Mouse (Mus musculus): ENCODE measurements around the gene Casc1. TPM values are rescaled to one million over a fixed set of nuclear protein-coding genes. Genes with fewer than 3 reads are reported as not detected.

The Casc1 gene
- polyA plus RNA-seq, 1 experiment: 1.1 TPM

DNA sequence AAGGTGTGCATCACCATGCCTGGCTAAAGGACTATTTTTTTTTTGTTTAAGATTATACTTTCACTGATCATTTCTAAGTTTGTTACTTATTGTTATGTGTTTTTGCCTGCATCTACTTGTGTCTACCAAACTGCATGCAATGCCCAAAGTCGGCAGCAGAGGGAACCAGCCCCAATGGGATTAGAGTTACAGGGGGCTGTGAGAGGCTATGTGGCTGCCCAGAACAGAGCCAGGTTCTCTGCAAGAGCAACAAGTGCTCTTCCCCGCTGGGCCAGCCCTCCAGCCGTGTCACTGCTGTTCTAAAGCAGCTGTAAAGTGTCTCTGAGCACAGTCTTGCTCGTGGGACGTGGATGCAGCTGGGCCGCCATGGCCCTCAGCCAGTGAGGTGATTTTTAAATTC is 31.1 kb downstream of the Casc1 start:
- Histone ChIP-seq H3K4me3 (ENCODE audit: insufficient read depth, low read length) (no peak overlapping the region), H3K4me1 (ENCODE audit: control insufficient read depth, insufficient read depth, low read length) (no peaks in the 10 kb centered on the region), H3K27ac (ENCODE audit: insufficient read depth, low read length) (no peak overlapping the region)
- TF ChIP-seq CTCF (IDR thresholded peaks at IDR 0.05; ENCODE audit: borderline replicate concordance, insufficient read depth, low read length) (peak; percentile 33; the same call in 1 of the 2 replicates), POLR2A (IDR thresholded peaks at IDR 0.05; ENCODE audit: low read depth, low read length) (no peak)

DNA sequence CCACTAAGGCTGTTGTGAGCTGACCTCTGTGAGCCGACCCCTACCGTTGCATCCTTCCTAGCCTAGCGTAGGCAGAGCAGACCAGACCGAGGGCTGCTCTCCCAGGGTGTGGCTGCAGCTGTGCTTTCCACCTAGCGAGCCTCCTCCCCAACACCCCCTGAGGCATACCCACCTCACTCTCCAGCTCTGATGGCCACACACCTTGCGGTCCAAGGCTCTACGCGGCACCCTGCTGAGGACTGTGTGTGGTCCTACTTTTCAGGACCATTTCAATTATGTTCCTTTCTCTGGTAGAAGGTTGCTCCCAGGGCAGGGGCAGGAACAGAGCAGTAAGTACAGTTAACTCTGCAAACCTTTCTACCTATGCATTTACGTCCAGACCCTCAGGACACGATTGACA is 34.3 kb downstream of the Casc1 start:
- Histone ChIP-seq H3K4me3 (ENCODE audit: insufficient read depth, low read length) (no peak overlapping the region), H3K4me1 (ENCODE audit: control insufficient read depth, insufficient read depth, low read length) (peaks cover 6% of the 10 kb centered on the region; the same call in 1 of the 2 replicates), H3K27ac (ENCODE audit: insufficient read depth, low read length) (no peak overlapping the region)
- TF ChIP-seq POLR2A (IDR thresholded peaks at IDR 0.05; ENCODE audit: low read depth, low read length): no peak
- TF ChIP-seq CTCF (IDR thresholded peaks at IDR 0.05; ENCODE audit: borderline replicate concordance, insufficient read depth, low read length): no peak

DNA sequence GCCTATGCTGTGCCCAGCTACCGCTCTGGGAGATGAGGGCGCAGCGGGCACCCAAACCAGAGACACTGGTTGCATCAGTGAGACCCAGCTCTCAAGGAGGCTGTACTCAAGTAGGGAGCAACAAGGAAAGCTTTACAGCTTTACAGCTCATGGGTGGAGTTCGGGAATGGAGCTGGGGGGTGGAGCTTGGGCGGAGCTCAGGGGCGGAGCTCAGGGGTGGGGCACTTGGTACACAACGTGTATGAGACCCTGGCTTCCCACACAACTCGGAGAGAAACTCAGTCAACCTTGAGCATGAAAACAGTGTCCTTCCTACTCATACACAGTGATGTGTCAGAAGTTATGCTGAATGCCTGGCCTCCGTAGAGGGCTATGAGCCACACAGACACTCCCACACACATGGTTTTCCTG is 35.2 kb downstream of the Casc1 start:
- H3K4me3 ChIP-seq (ENCODE audit: insufficient read depth, low read length): no peak overlapping the region
- peaks cover 6% of the 10 kb centered on the region; the same call in 1 of the 2 replicates for H3K4me1 ChIP-seq (ENCODE audit: control insufficient read depth, insufficient read depth, low read length)
- H3K27ac ChIP-seq (ENCODE audit: insufficient read depth, low read length): no peak overlapping the region
- TF ChIP-seq POLR2A (IDR thresholded peaks at IDR 0.05; ENCODE audit: low read depth, low read length) (no peak), CTCF (IDR thresholded peaks at IDR 0.05; ENCODE audit: borderline replicate concordance, insufficient read depth, low read length) (no peak)

DNA sequence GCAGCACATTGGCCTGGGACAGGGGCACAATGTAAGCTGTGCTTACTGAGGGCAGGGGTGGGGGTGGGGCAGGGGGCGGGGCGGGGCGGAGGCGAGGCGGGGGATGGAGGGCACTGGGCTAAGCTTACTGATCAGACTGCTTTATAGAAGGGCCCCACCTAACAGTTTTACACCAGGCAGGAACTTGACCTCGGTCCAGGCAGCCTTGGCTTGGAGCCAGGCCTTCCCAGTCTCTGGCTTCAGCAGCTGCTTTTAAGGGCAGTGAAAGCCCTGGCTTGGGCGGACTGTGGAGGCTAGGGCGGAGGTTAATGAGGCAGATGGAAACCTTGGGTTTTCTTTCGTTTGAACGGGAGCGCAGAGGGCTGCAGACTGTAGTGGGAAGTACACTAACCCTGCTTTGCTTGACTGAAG is 37.0 kb downstream of the Casc1 start:
- H3K27ac ChIP-seq (ENCODE audit: insufficient read depth, low read length): no peak overlapping the region
- H3K4me3 ChIP-seq (ENCODE audit: insufficient read depth, low read length): no peak overlapping the region
- TF ChIP-seq CTCF (IDR thresholded peaks at IDR 0.05; ENCODE audit: borderline replicate concordance, insufficient read depth, low read length) (no peak), POLR2A (IDR thresholded peaks at IDR 0.05; ENCODE audit: low read depth, low read length) (no peak)
- H3K4me1 ChIP-seq (ENCODE audit: control insufficient read depth, insufficient read depth, low read length): peaks cover 6% of the 10 kb centered on the region; the same call in 1 of the 2 replicates

DNA sequence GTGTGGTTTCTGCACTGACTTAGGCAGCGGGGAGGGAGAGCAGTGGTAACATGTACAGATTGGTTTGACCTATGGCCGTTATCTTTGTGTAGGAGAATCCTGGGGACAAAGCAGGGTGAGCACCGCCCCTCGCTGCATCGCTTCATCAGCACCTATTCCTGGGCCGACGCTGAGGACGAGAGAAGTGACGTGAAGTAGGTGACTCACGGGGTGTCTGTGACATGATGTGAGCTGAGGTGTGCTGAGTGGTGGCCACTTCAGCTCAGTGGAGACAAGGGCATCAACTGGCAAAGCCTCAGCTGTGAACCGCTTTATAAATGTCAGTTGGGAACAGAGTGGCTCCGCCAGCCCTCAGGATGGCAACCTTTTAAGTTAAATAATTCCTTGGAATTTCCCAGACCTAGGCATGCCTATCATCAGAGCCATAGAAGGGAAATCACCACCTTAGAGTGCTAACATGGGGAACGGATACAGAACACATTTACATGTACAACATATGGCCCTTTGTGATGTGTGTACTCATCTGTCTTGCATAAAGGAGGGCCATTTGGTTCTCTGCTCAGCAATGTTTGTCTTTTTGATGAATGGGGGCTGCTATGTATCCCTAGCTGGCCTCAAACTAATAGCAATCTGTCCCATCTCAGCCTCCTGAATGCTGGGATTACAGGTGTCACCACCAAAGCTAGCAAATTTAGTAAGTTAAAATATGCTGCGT is 38.8 kb downstream of the Casc1 start:
- Histone ChIP-seq H3K4me3 (ENCODE audit: insufficient read depth, low read length) (no peak overlapping the region), H3K27ac (ENCODE audit: insufficient read depth, low read length) (no peak overlapping the region), H3K4me1 (ENCODE audit: control insufficient read depth, insufficient read depth, low read length) (peaks cover 6% of the 10 kb centered on the region; the same call in 1 of the 2 replicates)
- TF ChIP-seq POLR2A (IDR thresholded peaks at IDR 0.05; ENCODE audit: low read depth, low read length): no peak
- TF ChIP-seq CTCF (IDR thresholded peaks at IDR 0.05; ENCODE audit: borderline replicate concordance, insufficient read depth, low read length): no peak

DNA sequence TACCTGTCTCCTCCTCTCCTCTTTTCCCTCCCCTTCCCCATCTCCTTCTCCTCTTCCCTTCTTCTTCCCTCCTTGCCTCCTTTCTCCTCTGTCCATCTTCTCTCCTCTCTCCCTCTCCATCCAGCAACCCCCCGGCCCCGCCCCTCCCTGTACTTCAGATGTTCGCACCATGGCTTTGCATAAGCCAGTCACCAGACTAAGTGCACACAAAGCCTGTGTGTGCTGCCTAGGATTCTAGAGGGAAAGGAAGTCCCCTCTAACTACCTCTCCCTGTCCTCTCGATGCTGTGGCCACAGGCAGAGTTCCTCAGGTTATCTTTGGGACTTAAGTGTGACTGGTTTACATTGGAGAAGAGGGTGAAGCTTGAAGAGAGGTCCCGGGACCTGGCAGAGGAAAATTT is 50.2 kb downstream of the Casc1 start:
- no peak overlapping the region for H3K27ac ChIP-seq (ENCODE audit: insufficient read depth, low read length)
- TF ChIP-seq POLR2A (IDR thresholded peaks at IDR 0.05; ENCODE audit: low read depth, low read length) (no peak), CTCF (IDR thresholded peaks at IDR 0.05; ENCODE audit: borderline replicate concordance, insufficient read depth, low read length) (no peak)
- H3K4me3 ChIP-seq (ENCODE audit: insufficient read depth, low read length): no peak overlapping the region
- no peaks in the 10 kb centered on the region for H3K4me1 ChIP-seq (ENCODE audit: control insufficient read depth, insufficient read depth, low read length)

DNA sequence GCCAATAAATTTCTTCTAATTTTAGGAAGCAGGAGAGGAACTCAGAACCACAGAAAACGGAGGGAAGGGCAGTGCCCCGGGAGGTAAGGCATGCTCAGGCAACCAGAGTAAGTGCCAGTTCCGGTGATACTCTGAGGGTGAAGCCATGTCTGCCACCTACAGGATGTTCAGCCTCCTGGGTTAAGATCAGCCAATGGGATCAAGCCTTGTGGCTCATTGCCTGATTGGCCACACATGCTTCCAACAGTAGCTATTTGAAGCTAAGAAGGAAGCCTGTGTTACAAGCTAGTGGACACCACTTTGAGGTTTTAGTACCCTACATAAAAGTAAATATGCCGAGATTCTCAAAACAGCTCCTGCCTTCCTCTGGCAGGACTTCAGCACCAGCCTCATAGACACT is 52.2 kb downstream of the Casc1 start:
- no peak overlapping the region for H3K27ac ChIP-seq (ENCODE audit: insufficient read depth, low read length)
- no peak overlapping the region for H3K4me3 ChIP-seq (ENCODE audit: insufficient read depth, low read length)
- H3K4me1 ChIP-seq (ENCODE audit: control insufficient read depth, insufficient read depth, low read length): no peaks in the 10 kb centered on the region
- TF ChIP-seq CTCF (IDR thresholded peaks at IDR 0.05; ENCODE audit: borderline replicate concordance, insufficient read depth, low read length) (no peak), POLR2A (IDR thresholded peaks at IDR 0.05; ENCODE audit: low read depth, low read length) (no peak)

DNA sequence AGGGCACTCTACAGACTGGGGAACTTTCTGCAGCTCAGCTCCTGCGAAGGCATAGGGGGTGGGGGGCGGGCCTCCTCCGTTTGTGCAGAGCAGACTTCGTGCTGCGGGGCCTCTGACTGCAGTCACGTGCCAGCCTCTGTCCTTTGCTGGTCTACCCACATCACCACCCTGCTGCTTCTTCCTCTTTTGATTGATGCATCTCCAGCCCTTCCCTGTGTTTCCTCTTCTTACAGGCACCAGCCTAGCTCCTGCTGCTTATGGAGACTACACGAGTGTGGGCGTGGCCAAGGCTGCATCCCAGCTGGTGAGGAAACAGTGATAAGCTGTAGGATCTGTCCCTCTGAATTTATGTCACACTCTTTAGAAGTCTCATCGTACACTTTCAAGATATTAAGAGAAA is 61.8 kb downstream of the Casc1 start:
- Histone ChIP-seq H3K4me3 (ENCODE audit: insufficient read depth, low read length) (no peak overlapping the region), H3K4me1 (ENCODE audit: control insufficient read depth, insufficient read depth, low read length) (no peaks in the 10 kb centered on the region), H3K27ac (ENCODE audit: insufficient read depth, low read length) (no peak overlapping the region)
- TF ChIP-seq POLR2A (IDR thresholded peaks at IDR 0.05; ENCODE audit: low read depth, low read length) (no peak), CTCF (IDR thresholded peaks at IDR 0.05; ENCODE audit: borderline replicate concordance, insufficient read depth, low read length) (no peak)

DNA sequence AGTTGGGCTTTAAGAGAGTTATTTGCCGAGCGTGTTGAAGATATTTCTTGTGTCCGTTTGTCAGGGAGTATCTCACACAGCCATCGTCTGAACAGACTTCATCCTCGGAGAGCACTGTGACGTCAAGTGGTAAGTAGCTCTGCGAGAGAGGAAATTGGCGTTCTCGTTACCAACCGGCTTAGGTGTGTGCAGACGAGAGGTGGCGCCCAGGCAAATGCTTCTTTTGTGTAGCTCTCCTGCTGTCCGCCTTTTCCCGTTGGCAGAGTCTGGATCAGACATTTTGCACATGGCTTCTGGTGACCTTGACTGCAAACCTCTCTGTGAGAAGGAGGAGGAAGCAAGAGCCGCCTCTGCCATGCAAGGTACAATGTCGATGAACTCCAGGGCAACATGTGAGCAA is 63.1 kb downstream of the Casc1 start:
- Histone ChIP-seq H3K4me3 (ENCODE audit: insufficient read depth, low read length) (no peak overlapping the region), H3K4me1 (ENCODE audit: control insufficient read depth, insufficient read depth, low read length) (no peaks in the 10 kb centered on the region), H3K27ac (ENCODE audit: insufficient read depth, low read length) (no peak overlapping the region)
- TF ChIP-seq CTCF (IDR thresholded peaks at IDR 0.05; ENCODE audit: borderline replicate concordance, insufficient read depth, low read length) (no peak), POLR2A (IDR thresholded peaks at IDR 0.05; ENCODE audit: low read depth, low read length) (no peak)

DNA sequence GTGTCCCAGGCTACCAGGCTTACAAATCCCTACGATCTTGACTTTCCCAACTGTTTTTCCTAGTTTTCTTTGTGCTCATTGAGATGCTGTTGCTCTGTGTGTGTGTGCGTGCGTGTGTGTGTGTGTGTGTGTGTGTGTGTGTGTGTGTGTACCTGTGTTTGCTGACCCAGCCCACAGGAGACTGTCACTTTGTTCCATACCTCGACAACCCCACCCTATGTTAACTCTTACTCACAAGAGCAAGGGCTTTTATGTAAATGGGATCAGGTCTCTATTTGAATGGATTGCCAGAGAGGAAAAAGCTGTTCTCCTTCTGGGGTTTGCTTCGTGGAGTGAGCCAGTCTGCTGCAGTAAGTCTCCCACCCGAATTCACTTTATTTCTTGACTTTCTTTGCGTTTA is 65.6 kb downstream of the Casc1 start:
- H3K4me1 ChIP-seq (ENCODE audit: control insufficient read depth, insufficient read depth, low read length): no peaks in the 10 kb centered on the region
- TF ChIP-seq POLR2A (IDR thresholded peaks at IDR 0.05; ENCODE audit: low read depth, low read length) (no peak), CTCF (IDR thresholded peaks at IDR 0.05; ENCODE audit: borderline replicate concordance, insufficient read depth, low read length) (no peak)
- no peak overlapping the region for H3K27ac ChIP-seq (ENCODE audit: insufficient read depth, low read length)
- H3K4me3 ChIP-seq (ENCODE audit: insufficient read depth, low read length): no peak overlapping the region

Measured in embryonic fibroblast, embryonic 13.5 days (primary cell).